Mouse (Mus musculus): Measurements from ENCODE around the gene Phf5a. TPM values are rescaled to one million over a fixed set of nuclear protein-coding genes. Genes with fewer than 3 reads are reported as not detected.

The Phf5a gene
- polyA plus RNA-seq, 1 experiment from 2014 or later: 63.0 TPM

- H3K9ac ChIP-seq (replicated peaks): no peak overlapping the region
Measured at GRCm38 (mm10) chr15:81839634-81840033, 32.1 kb downstream of the Phf5a start.

GRCm38 (mm10) chr15:81838554-81839235 lies 33.0 kb downstream of the Phf5a start:
- H3K4me2 ChIP-seq (ENCODE audit: low read depth, low read length): no peak overlapping the region
- H3K9ac ChIP-seq (replicated peaks): no peak overlapping the region; the same call in 1 of the 2 replicates
- 71% methylated on average over 14 of the region's 14 CpGs for WGBS (ENCODE audit: insufficient replicate concordance)
- no peak for ATAC-seq
- H3K4me3 ChIP-seq (ENCODE audit: low read depth, low read length): no peak overlapping the region
- H3K27ac ChIP-seq (ENCODE audit: low read depth): peak overlapping the region; percentile 91
- H3K36me3 ChIP-seq (replicated peaks; ENCODE audit: insufficient read depth, low read length): no peaks in the 10 kb centered on the region
- H3K4me1 ChIP-seq (ENCODE audit: insufficient read depth): peaks cover 35% of the 10 kb centered on the region
- DNase-seq: no peak
- TF ChIP-seq CTCF (IDR thresholded peaks at IDR 0.05; ENCODE audit: low read depth): no peak
- no peak for TF ChIP-seq EP300 (IDR thresholded peaks at IDR 0.05; ENCODE audit: low read depth)
- H3K9me3 ChIP-seq (ENCODE audit: low read length): no peaks in the 10 kb centered on the region
- no peaks in the 10 kb centered on the region for H3K27me3 ChIP-seq (ENCODE audit: insufficient read depth, low read length)

More at GRCm38 (mm10) chr15:81839634-81840033, 32.1 kb downstream of the Phf5a start:
- WGBS (ENCODE audit: insufficient replicate concordance): 45% methylated on average over 5 of the region's 5 CpGs
- ATAC-seq: peak; percentile 96
- TF ChIP-seq EP300 (IDR thresholded peaks at IDR 0.05; ENCODE audit: low read depth) (peak; percentile 65; the same call in 1 of the 2 replicates), CTCF (IDR thresholded peaks at IDR 0.05; ENCODE audit: low read depth) (no peak)
- no peak overlapping the region for H3K4me2 ChIP-seq (ENCODE audit: low read depth, low read length)
- no peaks in the 10 kb centered on the region for H3K9me3 ChIP-seq (ENCODE audit: low read length)
- peak; percentile 85 for DNase-seq
- H3K27ac ChIP-seq (ENCODE audit: low read depth): peak overlapping the region; percentile 91
- H3K4me3 ChIP-seq (ENCODE audit: low read depth, low read length): no peak overlapping the region
- H3K27me3 ChIP-seq (ENCODE audit: insufficient read depth, low read length): no peaks in the 10 kb centered on the region
- no peaks in the 10 kb centered on the region for H3K36me3 ChIP-seq (replicated peaks; ENCODE audit: insufficient read depth, low read length)
- peaks cover 29% of the 10 kb centered on the region for H3K4me1 ChIP-seq (ENCODE audit: insufficient read depth)

GRCm38 (mm10) chr15:81836966-81837920 lies 34.5 kb downstream of the Phf5a start:
- WGBS (ENCODE audit: insufficient replicate concordance): 57% methylated on average over 7 of the region's 7 CpGs
- H3K4me3 ChIP-seq (ENCODE audit: low read depth, low read length): no peak overlapping the region
- TF ChIP-seq CTCF (IDR thresholded peaks at IDR 0.05; ENCODE audit: low read depth): no peak
- no peak for TF ChIP-seq EP300 (IDR thresholded peaks at IDR 0.05; ENCODE audit: low read depth)
- peaks cover 35% of the 10 kb centered on the region for H3K4me1 ChIP-seq (ENCODE audit: insufficient read depth)
- H3K27me3 ChIP-seq (ENCODE audit: insufficient read depth, low read length): no peaks in the 10 kb centered on the region
- ATAC-seq (no peak), DNase-seq (no peak)
- 0 out of 2 replicates have a peak overlapping the region, but pooled peaks have one; percentile 0 for H3K27ac ChIP-seq (ENCODE audit: low read depth)
- peak overlapping the region; percentile 66; the same call in 1 of the 2 replicates for H3K4me2 ChIP-seq (ENCODE audit: low read depth, low read length)
- H3K36me3 ChIP-seq (replicated peaks; ENCODE audit: insufficient read depth, low read length): no peaks in the 10 kb centered on the region
- H3K9me3 ChIP-seq (ENCODE audit: low read length): no peaks in the 10 kb centered on the region
- H3K9ac ChIP-seq (replicated peaks): no peak overlapping the region

DNA sequence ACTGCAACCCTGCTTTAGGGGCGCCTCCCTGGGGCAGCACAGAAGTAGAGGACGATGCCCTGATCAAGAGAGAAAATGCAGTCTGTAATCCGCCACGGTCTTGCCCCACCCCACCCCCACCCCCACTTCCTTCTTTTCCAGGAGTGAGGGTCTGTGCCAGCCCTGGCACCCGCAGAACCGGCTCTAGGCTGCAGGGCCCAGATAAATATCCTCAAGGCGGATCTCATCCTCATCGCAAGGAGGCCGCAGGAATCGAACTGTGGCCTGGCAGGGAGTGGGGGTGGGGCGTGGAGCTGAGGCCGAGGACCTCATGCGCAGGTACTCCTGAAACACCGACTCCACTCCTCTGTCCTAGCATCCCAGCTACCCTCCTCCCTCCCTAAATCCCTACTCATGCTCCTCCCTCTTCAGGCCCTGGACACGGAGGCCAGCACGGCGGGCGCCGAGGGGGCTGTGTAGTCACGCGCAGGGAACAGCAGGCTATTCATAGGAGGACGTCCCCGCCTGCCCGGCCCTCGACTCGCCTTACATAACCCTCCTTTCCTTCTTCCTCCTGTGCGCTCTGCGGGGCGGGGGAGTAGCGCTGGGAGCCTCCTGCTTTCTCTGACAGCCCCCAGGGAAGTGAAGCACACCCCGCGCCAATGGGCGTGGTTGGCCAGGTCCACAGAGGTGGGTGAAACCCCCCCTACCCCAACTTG lies 35.4 kb downstream of the Phf5a start:
- DNase-seq (peak; percentile 68), ATAC-seq (peak; percentile 8; the same call in 1 of the 2 replicates)
- 0 out of 2 replicates have a peak overlapping the region, but pooled peaks have one; percentile 0 for H3K27ac ChIP-seq (ENCODE audit: low read depth)
- H3K27me3 ChIP-seq (ENCODE audit: insufficient read depth, low read length): no peaks in the 10 kb centered on the region
- no peaks in the 10 kb centered on the region for H3K9me3 ChIP-seq (ENCODE audit: low read length)
- WGBS (ENCODE audit: insufficient replicate concordance): 6% methylated on average over 29 of the region's 33 CpGs
- peaks cover 35% of the 10 kb centered on the region for H3K4me1 ChIP-seq (ENCODE audit: insufficient read depth)
- peak overlapping the region; percentile 66 for H3K4me2 ChIP-seq (ENCODE audit: low read depth, low read length)
- H3K36me3 ChIP-seq (replicated peaks; ENCODE audit: insufficient read depth, low read length): no peaks in the 10 kb centered on the region
- TF ChIP-seq EP300 (IDR thresholded peaks at IDR 0.05; ENCODE audit: low read depth) (no peak), CTCF (IDR thresholded peaks at IDR 0.05; ENCODE audit: low read depth) (no peak)
- peak overlapping the region; percentile 37; the same call in 1 of the 2 replicates for H3K9ac ChIP-seq (replicated peaks)
- peak overlapping the region; percentile 38 for H3K4me3 ChIP-seq (ENCODE audit: low read depth, low read length)

DNA sequence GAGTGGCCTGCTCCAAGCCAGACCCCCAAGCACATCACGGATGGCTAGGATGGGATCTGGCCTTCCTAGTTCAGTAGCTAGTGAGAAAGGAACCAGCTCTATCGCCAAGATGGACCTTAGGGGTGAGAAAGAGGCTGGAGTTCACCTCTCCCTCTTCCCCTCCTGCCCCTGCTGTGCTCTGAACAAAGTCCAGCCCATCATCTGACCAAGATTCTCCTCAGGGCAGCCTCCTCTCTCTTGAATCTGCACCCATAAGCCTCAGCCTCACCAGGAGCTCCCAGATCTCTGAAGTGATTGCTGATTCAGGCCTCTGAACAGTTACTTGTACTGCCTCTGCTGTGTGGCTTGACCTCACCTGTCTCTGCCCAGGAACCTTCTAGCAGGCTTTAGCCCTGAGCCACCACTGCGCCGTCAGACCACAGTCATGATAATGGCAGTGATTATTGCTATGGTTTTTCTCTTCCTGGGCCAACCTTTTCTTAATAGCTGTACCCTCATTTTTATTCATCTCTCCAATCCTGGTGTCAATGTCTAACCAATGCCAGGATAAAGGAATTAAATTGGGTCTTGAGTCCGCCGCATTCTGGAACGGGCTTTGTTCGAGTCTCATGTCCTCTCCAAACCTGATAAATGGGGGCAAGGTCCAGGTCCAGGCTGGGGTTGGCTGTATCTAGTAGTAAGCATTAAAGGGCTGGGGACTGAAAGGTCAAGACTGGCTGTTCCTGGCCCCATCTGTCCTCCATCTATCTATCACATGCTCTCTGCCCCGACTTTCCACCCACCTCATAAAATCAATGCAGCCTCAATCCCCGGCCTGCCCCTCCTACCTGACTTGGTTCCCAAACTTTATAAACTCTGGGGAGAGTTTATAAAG lies 36.5 kb downstream of the Phf5a start:
- DNase-seq (no peak), ATAC-seq (no peak)
- TF ChIP-seq EP300 (IDR thresholded peaks at IDR 0.05; ENCODE audit: low read depth) (no peak), CTCF (IDR thresholded peaks at IDR 0.05; ENCODE audit: low read depth) (no peak)
- Histone ChIP-seq H3K4me1 (ENCODE audit: insufficient read depth) (peaks cover 35% of the 10 kb centered on the region), H3K4me3 (ENCODE audit: low read depth, low read length) (no peak overlapping the region), H3K27ac (ENCODE audit: low read depth) (no peak overlapping the region), H3K4me2 (ENCODE audit: low read depth, low read length) (peak overlapping the region; percentile 66; the same call in 1 of the 2 replicates), H3K27me3 (ENCODE audit: insufficient read depth, low read length) (no peaks in the 10 kb centered on the region), H3K36me3 (replicated peaks; ENCODE audit: insufficient read depth, low read length) (no peaks in the 10 kb centered on the region), H3K9me3 (ENCODE audit: low read length) (no peaks in the 10 kb centered on the region), H3K9ac (replicated peaks) (no peak overlapping the region)
- 60% methylated on average over 10 of the region's 10 CpGs for WGBS (ENCODE audit: insufficient replicate concordance)

Data from liver, postnatal 0 days (tissue).